Mouse (Mus musculus) central nervous system, embryonic 11.5 days (tissue): ENCODE data around the gene Hsf2bp. TPM values are rescaled to one million over a fixed set of nuclear protein-coding genes. Genes with fewer than 3 reads are reported as not detected.

ENCODE experiments used
- polyA plus RNA-seq: library from polyadenylated mRNA; depleted of rRNA; stranded (reverse); fragments of >200 nt; gene quantifications from 2 replicates; pipeline ENCODE4 v1.2.3, GENCODE M21; 2012; rRNA removed

The Hsf2bp gene
- 0.28 and 0.48 TPM in 2 replicates for polyA plus RNA-seq

GRCm38 (mm10) chr17:32035609-32036508 is at the start of gene Hsf2bp, which contains the start of gene Rrp1b:
Hsf2bp (minus strand) TSS chr17:32036349.
Rrp1b (plus strand) TSS chr17:32036100.

Other genes starting within 250 kb of the Hsf2bp start
- 13.7 and 14.6 TPM in 2 replicates for gene Sik1, start 180.5 kb downstream of the Hsf2bp start, polyA plus RNA-seq
- 39.1 and 47.7 TPM in 2 replicates for gene Rrp1b, start 249 bp downstream of the Hsf2bp start, polyA plus RNA-seq
- gene Notch3, start 130.5 kb upstream of the Hsf2bp start, polyA plus RNA-seq = 61.2 and 68.9 TPM in 2 replicates
- gene Ephx3, start 153.2 kb upstream of the Hsf2bp start, polyA plus RNA-seq = 0.24 and 0.26 TPM in 2 replicates
- gene Brd4, start 248.4 kb upstream of the Hsf2bp start, polyA plus RNA-seq = 74.6 and 79.3 TPM in 2 replicates